22 mouse cellular contexts compared by ENCODE assay signal in genomic region chr15:67987941-67988340, GRCm38 (mm10).
"Had no signal": no experiment of that assay in that cellular context is flagged by ENCODE, and none has a peak within 500 bp of the region (broad histone marks: within the 10 kb centered on the region; RNA-seq: fewer than 3 reads in every experiment).

No protein-coding gene starts in this region.

- ATAC-seq: hindbrain, embryonic 16.5 days; hindbrain, postnatal 0 days; inflammation-experienced regulatory T-cells, adult 6 months; intestine, embryonic 15.5 days; intestine, embryonic 16.5 days; intestine, postnatal 0 days had no signal

- DNase-seq: heart, postnatal 10 days; heart, postnatal 14 days; heart, postnatal 36 days; heart, postnatal 4 days; kidney, adult 11 months; kidney, adult 18-20 months; kidney, adult 2 months; kidney, adult 8-10 months; kidney, adult 9 months; kidney, postnatal 10 days; kidney, postnatal 14 days; kidney, postnatal 25 days; kidney, postnatal 36 days; kidney, postnatal 4 days; layer of hippocampus, adult 9-11 months; layer of hippocampus, postnatal 36 days had no signal
